Comparison of ENCODE assay signal across 10 mouse cellular contexts in genomic region chr5:122994910-122995309, GRCm38 (mm10). TPM values are rescaled to one million over a fixed set of nuclear protein-coding genes. Genes with fewer than 3 reads are reported as not detected.
DNase-seq lines count a peak whose midpoint lies in the region; ATAC-seq lines count a peak whose summit lies in the region.
"Had no signal": no experiment of that assay in that cellular context is flagged by ENCODE, and none has a peak within 500 bp of the region (broad histone marks: within the 10 kb centered on the region; RNA-seq: fewer than 3 reads in every experiment).

No protein-coding gene starts in this region.

- ATAC-seq in forebrain, embryonic 15.5 days (replicated peaks) = no peak
- ATAC-seq in kidney, embryonic 15.5 days (replicated peaks; ENCODE audit: low FRiP score) = peak; percentile 31; the same call in 1 of the 2 replicates
- ATAC-seq: midbrain, embryonic 16.5 days had no signal

- H3K27me3 ChIP-seq in forebrain, embryonic 10.5 days (ENCODE audit: poor library complexity, severe bottlenecking) = no peaks in the 10 kb centered on the region
- no peaks in the 10 kb centered on the region for H3K27me3 ChIP-seq in forebrain, embryonic 15.5 days
- H3K27me3 ChIP-seq in kidney, embryonic 15.5 days = no peaks in the 10 kb centered on the region

- H3K9me3 ChIP-seq in forebrain, embryonic 10.5 days = no peaks in the 10 kb centered on the region
- H3K9me3 ChIP-seq in forebrain, embryonic 15.5 days = no peaks in the 10 kb centered on the region
- no peaks in the 10 kb centered on the region for H3K9me3 ChIP-seq in kidney, embryonic 15.5 days (replicated peaks)

- no peak overlapping the region for H3K4me2 ChIP-seq in forebrain, embryonic 15.5 days (replicated peaks)
- peak overlapping the region; percentile 53 for H3K4me2 ChIP-seq in kidney, embryonic 15.5 days

- peaks cover 20% of the 10 kb centered on the region for H3K36me3 ChIP-seq in forebrain, embryonic 10.5 days (replicated peaks)
- no peaks in the 10 kb centered on the region for H3K36me3 ChIP-seq in forebrain, embryonic 15.5 days
- H3K36me3 ChIP-seq in kidney, embryonic 15.5 days = peaks cover 11% of the 10 kb centered on the region; the same call in 1 of the 2 replicates

- no peak overlapping the region for H3K9ac ChIP-seq in forebrain, embryonic 15.5 days (replicated peaks)
- H3K9ac ChIP-seq in kidney, embryonic 15.5 days = peak overlapping the region; percentile 22; the same call in 1 of the 2 replicates

- peak overlapping the region; percentile 85 for H3K27ac ChIP-seq in forebrain, embryonic 10.5 days
- H3K27ac ChIP-seq in forebrain, embryonic 15.5 days (replicated peaks) = no peak overlapping the region
- H3K27ac ChIP-seq in kidney, embryonic 15.5 days = peak overlapping the region; percentile 78

- no peak for DNase-seq in forebrain, embryonic 10.5 days (ENCODE audit: extremely low spot score, low spot score)
- no peak for DNase-seq in kidney, postnatal 14 days
- DNase-seq in CD4-positive, CD25-positive, alpha-beta regulatory T cell, adult 2 months (ENCODE audit: low read depth, low spot score) = peak; percentile 60
- DNase-seq in induced T-regulatory cell, adult 2 months (ENCODE audit: low read depth) = peak; percentile 84
- no peak for DNase-seq in right cerebral cortex, postnatal 36 days (ENCODE audit: low spot score in 2 of 2)
- DNase-seq in gastrocnemius, adult 18-20 months (ENCODE audit: low spot score) = no peak

- WGBS in forebrain, embryonic 10.5 days = 0% methylated on average over 1 of the region's 1 CpGs
- WGBS in forebrain, embryonic 15.5 days = 0% methylated on average over 1 of the region's 1 CpGs
- 0% methylated on average over 1 of the region's 1 CpGs for WGBS in kidney, embryonic 15.5 days

- peak overlapping the region; percentile 16 for H3K4me3 ChIP-seq in forebrain, embryonic 10.5 days
- H3K4me3 ChIP-seq in forebrain, embryonic 15.5 days = no peak overlapping the region
- no peak overlapping the region for H3K4me3 ChIP-seq in kidney, embryonic 15.5 days (replicated peaks)

- H3K4me1 ChIP-seq in forebrain, embryonic 10.5 days = peaks cover 55% of the 10 kb centered on the region
- H3K4me1 ChIP-seq in forebrain, embryonic 15.5 days = peaks cover 26% of the 10 kb centered on the region
- H3K4me1 ChIP-seq in kidney, embryonic 15.5 days = peaks cover 37% of the 10 kb centered on the region

RNA-seq across cellular contexts. Expression of gene Kdm2b, which starts 5.3 kb away (rescaled TPM):
- 83.3 and 83.4 TPM in 2 replicates for polyA plus RNA-seq in forebrain, embryonic 10.5 days (2016; fragmentation: Nextera tagmentation; extraction: Ambion mirVana)
- polyA plus RNA-seq in forebrain, embryonic 15.5 days (2015; fragmentation: Nextera tagmentation; extraction: Ambion mirVana) = 138 and 141 TPM in 2 replicates
- 92.2 and 96.8 TPM in 2 replicates for polyA plus RNA-seq in kidney, embryonic 15.5 days (2015; fragmentation: Nextera tagmentation; extraction: Ambion mirVana)
- total RNA-seq in gastrocnemius, adult 18-20 months (2021) = 10 to 100 TPM; 13.1 to 17.1 TPM

RNA-seq across cellular contexts. Expression of gene Orai1, which starts 20.0 kb away (rescaled TPM):
- polyA plus RNA-seq in forebrain, embryonic 10.5 days (2016; fragmentation: Nextera tagmentation; extraction: Ambion mirVana) = 6.9 and 7.9 TPM in 2 replicates
- 14.0 and 14.9 TPM in 2 replicates for polyA plus RNA-seq in forebrain, embryonic 15.5 days (2015; fragmentation: Nextera tagmentation; extraction: Ambion mirVana)
- 17.5 and 18.5 TPM in 2 replicates for polyA plus RNA-seq in kidney, embryonic 15.5 days (2015; fragmentation: Nextera tagmentation; extraction: Ambion mirVana)
- 10 to 100 TPM; 31.9 to 33.4 TPM for total RNA-seq in gastrocnemius, adult 18-20 months (2021)

RNA-seq across cellular contexts. Expression of gene Morn3, which starts 51.9 kb away (rescaled TPM):
- polyA plus RNA-seq in forebrain, embryonic 10.5 days (2016; fragmentation: Nextera tagmentation; extraction: Ambion mirVana) = 0.26 and 0.33 TPM in 2 replicates
- polyA plus RNA-seq in forebrain, embryonic 15.5 days (2015; fragmentation: Nextera tagmentation; extraction: Ambion mirVana) = 1.1 and 2.2 TPM in 2 replicates
- 0.26 TPM in 1 of 2 replicates, not detected in the other for polyA plus RNA-seq in kidney, embryonic 15.5 days (2015; fragmentation: Nextera tagmentation; extraction: Ambion mirVana)
- not detected for total RNA-seq in gastrocnemius, adult 18-20 months (2021)
- polyA plus RNA-seq: liver, embryonic 16.5 days had no signal

Comparison
In these comparisons a context has a peak if more than half of its experiments do, and no peak if none do; other contexts are left out.
1. DNase-seq: peak in CD4-positive, CD25-positive, alpha-beta regulatory T cell, adult 2 months (single experiment) and induced T-regulatory cell, adult 2 months (single experiment); none in forebrain, embryonic 10.5 days (single experiment), kidney, postnatal 14 days (single experiment), right cerebral cortex, postnatal 36 days (0 of 2) and gastrocnemius, adult 18-20 months (single experiment).